Mouse (Mus musculus) layer of hippocampus, postnatal 25 days (tissue): ENCODE data around the gene Insr. TPM values are rescaled to one million over a fixed set of nuclear protein-coding genes. Genes with fewer than 3 reads are reported as not detected.

ENCODE experiments used
- DNase-seq, 2 experiments: peaks; one replicate each; pipeline ENCODE4 v3.0.0; 2022; ENCODE audit warnings: mixed read lengths in 2 of 2, low spot score in 1 of 2; ENCODE audit errors: extremely low spot score in 1 of 2
- total RNA-seq, 2 experiments: library from RNA; stranded (reverse); gene quantifications; 2 replicates each; pipeline ENCODE4 v1.2.3; 2021

Insr gene
- total RNA-seq, 2 experiments from 2014 or later: 40.9 to 52.6 TPM

- no peak for DNase-seq
Observed at GRCm38 (mm10) chr8:3276009-3276408, 3.4 kb downstream of the Insr start.

GRCm38 (mm10) chr8:3275189-3275588 is 4.2 kb downstream of the Insr start:
- no peak for DNase-seq

GRCm38 (mm10) chr8:3273799-3274198 is 5.6 kb downstream of the Insr start:
- no peak for DNase-seq

DNA sequence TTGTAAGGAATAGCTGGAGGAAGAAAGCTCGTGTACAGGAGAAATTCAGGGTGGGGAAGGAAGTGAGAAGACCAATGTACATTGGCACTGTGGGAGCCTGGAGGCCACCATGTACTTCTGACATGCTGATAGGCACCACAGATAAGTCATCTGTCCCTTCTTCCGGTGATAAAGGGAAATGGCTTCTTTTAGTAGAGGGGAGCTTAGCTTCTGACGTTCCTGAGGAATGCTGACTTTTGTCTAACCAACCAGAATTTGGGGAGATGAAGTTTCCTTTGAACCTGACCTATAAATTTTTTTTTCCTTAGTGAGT is 12.0 kb downstream of the Insr start:
- no peak for DNase-seq

- no peak for DNase-seq
Observed at GRCm38 (mm10) chr8:3266686-3267448, 12.6 kb downstream of the Insr start.

DNA sequence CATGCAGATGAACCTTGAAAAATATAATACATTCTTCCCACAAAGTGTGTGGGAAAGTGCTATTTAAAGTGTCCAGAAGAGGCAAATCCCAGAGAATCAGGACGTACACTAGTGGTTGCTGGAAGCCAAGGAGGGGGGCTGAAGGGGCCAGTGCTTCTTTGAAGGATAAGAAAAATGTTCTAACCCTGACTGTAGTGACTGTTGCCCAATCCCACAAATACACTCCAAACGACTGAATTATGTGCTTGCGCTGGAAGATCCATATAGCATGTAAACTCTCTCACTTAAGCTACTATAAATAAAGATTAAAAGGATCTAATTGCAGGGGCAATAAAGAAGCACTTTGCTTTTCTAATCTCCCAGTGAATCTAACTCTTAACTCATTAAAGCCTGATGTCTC is 14.2 kb downstream of the Insr start:
- DNase-seq: no peak

GRCm38 (mm10) chr8:3262779-3263178 is 16.6 kb downstream of the Insr start:
- DNase-seq: no peak

DNA sequence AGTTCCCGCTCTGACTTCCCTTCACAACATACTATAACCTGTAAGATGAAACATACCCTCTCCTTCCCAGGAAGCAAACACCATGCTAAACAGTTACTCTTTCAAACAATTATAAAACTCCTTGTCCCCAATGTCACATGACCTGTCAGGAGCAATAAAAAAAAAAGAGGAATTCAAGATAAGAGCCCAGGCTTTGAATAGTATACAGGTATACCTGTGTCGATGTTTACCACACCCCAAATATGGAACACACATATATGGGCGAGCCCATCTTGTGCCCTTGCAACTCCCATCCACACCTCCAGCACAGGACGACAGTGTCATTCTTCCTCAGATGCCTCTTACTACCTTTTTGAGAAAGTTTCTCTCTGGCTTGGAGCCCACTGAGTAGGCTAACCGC is 18.3 kb downstream of the Insr start:
- DNase-seq: no peak

DNA sequence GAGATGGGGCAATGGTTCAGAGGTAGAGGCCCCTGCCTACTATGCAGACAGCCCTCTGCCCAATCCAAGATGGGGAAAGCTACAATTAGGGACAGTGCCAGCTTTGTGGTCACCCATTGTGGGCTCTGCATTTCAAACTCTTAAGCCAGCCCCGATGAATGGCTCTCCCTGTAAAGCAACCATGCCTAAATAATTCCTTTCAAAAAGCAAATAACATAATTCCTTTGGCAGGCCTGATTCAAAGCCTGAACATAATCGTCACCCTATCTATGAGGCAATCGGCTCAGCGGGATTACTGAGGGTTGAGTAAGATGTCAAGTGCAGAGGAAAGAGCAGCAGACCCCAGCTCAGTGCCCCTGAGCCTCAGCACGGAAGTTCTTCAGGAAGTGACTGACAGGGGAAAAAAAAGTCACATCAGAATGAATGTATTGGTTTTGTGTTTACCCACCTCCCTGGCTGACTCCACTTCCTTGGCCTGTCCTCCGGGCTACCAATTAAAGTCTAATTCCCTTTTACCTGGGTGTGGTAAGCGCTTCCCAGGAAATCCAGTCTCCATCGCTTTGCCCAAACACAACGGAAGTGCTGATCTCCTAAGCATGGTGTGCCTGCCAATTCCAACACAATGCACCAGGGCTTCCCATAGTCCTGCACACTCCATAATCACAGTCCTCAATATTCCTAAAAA is 19.1 kb downstream of the Insr start:
- no peak for DNase-seq

GRCm38 (mm10) chr8:3256147-3256940 is 23.1 kb downstream of the Insr start:
- DNase-seq: no peak

GRCm38 (mm10) chr8:3255321-3255720 is 24.1 kb downstream of the Insr start:
- no peak for DNase-seq

- DNase-seq: no peak
Observed at GRCm38 (mm10) chr8:3253179-3253578, 26.2 kb downstream of the Insr start.

- no peak for DNase-seq
Observed at GRCm38 (mm10) chr8:3252665-3253064, 26.8 kb downstream of the Insr start.

DNA sequence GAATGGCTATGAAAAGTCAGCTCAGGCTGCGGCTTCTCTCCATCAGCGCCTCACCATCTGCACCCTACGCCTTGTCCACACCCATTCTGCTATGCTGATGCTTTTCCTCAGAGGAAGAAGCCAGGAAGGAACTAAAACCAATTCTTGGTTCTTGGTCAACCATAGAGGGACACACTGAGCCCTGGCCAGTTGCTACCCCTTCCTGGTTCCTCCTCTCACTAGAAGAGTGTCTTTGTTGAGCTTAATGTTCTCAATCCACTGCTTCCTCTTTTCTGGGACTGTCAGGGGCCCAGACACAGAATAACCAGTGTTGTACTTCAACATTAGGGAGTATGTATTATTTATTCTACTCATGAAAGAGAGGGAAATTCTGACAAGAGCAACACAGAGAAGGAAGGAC is 28.3 kb downstream of the Insr start:
- no peak for DNase-seq

- no peak for DNase-seq
Observed at GRCm38 (mm10) chr8:3249886-3250285, 29.5 kb downstream of the Insr start.

GRCm38 (mm10) chr8:3248704-3249103 is 30.7 kb downstream of the Insr start:
- no peak for DNase-seq

DNA sequence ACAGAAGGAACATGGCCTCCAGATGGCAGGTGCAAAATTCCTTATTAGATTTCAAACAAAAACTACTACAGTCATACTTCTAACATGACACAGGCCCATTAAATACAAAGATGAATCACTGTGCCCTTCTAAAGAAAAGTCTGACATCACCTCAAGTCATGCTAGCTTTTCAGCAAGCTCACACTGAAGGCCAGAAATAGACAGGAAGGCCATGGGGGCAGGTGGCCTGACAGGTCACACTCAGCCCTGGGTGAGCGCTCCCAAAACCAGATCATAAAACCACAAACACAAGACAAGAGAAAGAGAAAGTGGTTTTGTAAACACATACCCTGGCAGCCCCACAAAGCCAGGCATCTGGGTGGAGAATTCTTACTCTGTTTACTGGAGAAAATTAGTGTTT is 32.3 kb downstream of the Insr start:
- no peak for DNase-seq

DNA sequence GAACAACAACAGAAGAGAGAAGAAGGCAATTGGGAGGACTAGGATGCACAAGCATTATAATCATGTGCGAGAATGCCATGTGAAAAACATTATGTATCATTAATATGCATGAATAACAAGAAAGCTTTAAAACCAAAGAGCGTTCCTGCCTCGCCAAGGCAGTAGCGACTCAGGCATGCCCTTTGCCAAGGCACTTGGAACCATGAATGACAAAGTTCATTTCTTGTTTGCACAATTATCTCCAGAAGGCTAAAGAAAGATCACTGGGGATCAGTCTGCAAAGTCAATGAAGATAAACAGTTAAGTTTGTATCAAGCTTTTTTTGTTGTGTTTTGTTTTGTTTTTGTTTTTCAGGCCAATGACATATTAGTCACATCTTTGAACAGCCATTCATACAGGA is 36.2 kb downstream of the Insr start:
- no peak for DNase-seq

DNA sequence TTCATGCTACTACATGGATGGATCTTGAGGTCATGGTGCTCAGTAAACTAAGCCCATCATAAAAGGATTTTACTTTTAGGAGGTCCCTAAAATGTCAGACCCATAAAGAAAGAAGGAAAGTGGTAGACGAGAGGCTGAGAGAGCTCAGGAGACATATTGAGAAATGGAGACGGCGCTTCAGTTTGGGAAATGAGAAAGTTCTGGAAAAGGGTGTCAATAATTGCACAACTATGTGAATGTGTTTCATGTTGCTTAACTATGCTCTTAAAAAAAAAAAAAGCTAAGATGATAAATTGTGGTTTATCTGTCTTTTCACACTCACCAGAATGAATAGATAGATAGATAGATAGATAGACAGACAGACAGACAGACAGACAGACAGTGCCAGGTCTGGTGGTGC is 38.7 kb downstream of the Insr start:
- DNase-seq: no peak

DNA sequence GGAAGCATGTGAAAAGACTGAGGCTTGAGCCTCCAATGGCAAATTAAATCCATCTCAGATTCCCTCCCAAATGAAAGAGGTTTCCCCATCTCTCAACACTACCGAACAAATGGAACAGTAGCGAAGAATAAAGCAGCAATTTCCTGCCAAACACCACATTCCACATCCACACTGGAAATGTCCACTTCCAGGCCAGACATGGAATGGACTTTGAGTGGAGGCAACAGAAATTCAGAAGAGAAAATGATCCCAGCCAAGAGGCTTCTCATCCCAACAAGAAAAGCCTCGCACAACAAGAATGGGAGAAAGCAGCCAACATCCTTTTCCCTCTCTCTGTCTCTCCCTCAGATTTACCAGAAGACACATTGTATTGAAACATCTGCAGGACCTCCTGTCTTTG is 39.8 kb downstream of the Insr start:
- DNase-seq: no peak

DNA sequence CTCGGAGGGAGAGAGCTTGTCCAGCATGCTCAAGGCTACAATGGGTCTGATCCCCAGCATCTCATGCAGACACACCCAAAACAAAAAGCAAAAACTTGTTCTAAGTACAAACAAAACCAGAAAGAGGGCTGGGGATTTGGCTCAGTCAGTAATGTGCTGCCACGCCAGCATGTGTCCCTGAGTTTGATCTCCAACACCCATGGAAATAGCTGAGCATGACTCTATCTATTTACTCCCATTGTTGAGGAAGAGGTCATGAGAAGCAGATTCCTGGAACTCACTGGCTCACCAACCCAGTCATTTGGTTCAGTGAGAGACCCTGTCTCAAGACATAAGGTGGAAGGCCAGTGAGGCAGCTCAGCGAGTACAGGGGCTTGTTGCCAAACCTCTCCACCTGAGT is 40.6 kb downstream of the Insr start:
- DNase-seq: no peak

GRCm38 (mm10) chr8:3237319-3237718 is 42.1 kb downstream of the Insr start:
- DNase-seq: no peak
